Mouse (Mus musculus): ENCODE data around the gene Erh. TPM values are rescaled to one million over a fixed set of nuclear protein-coding genes. Genes with fewer than 3 reads are reported as not detected.

Erh gene
- polyA plus RNA-seq, 1 experiment from 2014 or later = 244 TPM

GRCm38 (mm10) chr12:80612113-80612791, 31.9 kb downstream of the Erh start:
- no peak for ATAC-seq (ENCODE audit: insufficient number of reproducible peaks, low FRiP score, low TSS enrichment, low read depth)
- H3K27me3 ChIP-seq = no peaks in the 10 kb centered on the region
- no peaks in the 10 kb centered on the region for H3K4me1 ChIP-seq
- no peak overlapping the region for H3K4me2 ChIP-seq (replicated peaks)
- H3K36me3 ChIP-seq = no peaks in the 10 kb centered on the region
- no peak overlapping the region for H3K4me3 ChIP-seq (replicated peaks)
- no peak overlapping the region for H3K9ac ChIP-seq
- 52% methylated on average over 9 of the region's 9 CpGs for WGBS
- no peaks in the 10 kb centered on the region for H3K9me3 ChIP-seq (replicated peaks)
- H3K27ac ChIP-seq (replicated peaks) = no peak overlapping the region

- H3K4me3 ChIP-seq (replicated peaks) = no peak overlapping the region
- no peak overlapping the region for H3K27ac ChIP-seq (replicated peaks)
- H3K9me3 ChIP-seq (replicated peaks) = no peaks in the 10 kb centered on the region
- no peaks in the 10 kb centered on the region for H3K4me1 ChIP-seq
- ATAC-seq (ENCODE audit: insufficient number of reproducible peaks, low FRiP score, low TSS enrichment, low read depth) = no peak
- H3K36me3 ChIP-seq = no peaks in the 10 kb centered on the region
- no peak overlapping the region for H3K4me2 ChIP-seq (replicated peaks)
- H3K27me3 ChIP-seq = no peaks in the 10 kb centered on the region
- 79% methylated on average over 3 of the region's 3 CpGs for WGBS
- no peak overlapping the region for H3K9ac ChIP-seq
Measured at GRCm38 (mm10) chr12:80609928-80610327, 34.2 kb downstream of the Erh start.

GRCm38 (mm10) chr12:80608576-80608975, 35.6 kb downstream of the Erh start:
- Histone ChIP-seq H3K9ac (no peak overlapping the region), H3K4me1 (peaks cover 6% of the 10 kb centered on the region), H3K27ac (replicated peaks) (no peak overlapping the region), H3K4me3 (replicated peaks) (no peak overlapping the region), H3K9me3 (replicated peaks) (no peaks in the 10 kb centered on the region), H3K27me3 (no peaks in the 10 kb centered on the region), H3K4me2 (replicated peaks) (no peak overlapping the region), H3K36me3 (no peaks in the 10 kb centered on the region)
- 68% methylated on average over 1 of the region's 1 CpGs for WGBS
- ATAC-seq (ENCODE audit: insufficient number of reproducible peaks, low FRiP score, low TSS enrichment, low read depth) = no peak

DNA sequence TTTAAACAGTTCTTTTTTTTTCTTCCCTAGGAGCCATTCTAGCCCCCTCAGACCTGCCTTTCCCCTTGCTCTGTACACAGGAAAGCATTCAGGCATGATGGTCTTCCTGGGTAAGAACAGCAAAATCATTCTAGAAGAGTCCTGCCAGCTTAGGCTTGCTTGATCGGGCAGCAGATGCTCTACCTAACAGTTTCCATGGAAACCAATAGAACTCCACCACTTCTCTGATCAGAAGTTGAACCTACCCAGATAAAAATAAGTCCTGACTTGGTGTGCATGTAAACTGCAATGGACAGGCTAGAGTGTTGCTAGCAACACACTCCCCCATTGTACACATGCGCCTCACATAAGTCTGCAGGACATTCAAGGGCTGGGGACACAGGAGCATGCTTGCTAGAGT, 39.9 kb downstream of the Erh start:
- Histone ChIP-seq H3K4me3 (replicated peaks) (no peak overlapping the region), H3K4me2 (replicated peaks) (no peak overlapping the region), H3K36me3 (no peaks in the 10 kb centered on the region), H3K4me1 (peaks cover 11% of the 10 kb centered on the region), H3K27me3 (no peaks in the 10 kb centered on the region), H3K9me3 (replicated peaks) (no peaks in the 10 kb centered on the region), H3K9ac (no peak overlapping the region), H3K27ac (replicated peaks) (no peak overlapping the region)
- ATAC-seq (ENCODE audit: insufficient number of reproducible peaks, low FRiP score, low TSS enrichment, low read depth) = no peak
- WGBS = 93% methylated on average over 2 of the region's 2 CpGs

DNA sequence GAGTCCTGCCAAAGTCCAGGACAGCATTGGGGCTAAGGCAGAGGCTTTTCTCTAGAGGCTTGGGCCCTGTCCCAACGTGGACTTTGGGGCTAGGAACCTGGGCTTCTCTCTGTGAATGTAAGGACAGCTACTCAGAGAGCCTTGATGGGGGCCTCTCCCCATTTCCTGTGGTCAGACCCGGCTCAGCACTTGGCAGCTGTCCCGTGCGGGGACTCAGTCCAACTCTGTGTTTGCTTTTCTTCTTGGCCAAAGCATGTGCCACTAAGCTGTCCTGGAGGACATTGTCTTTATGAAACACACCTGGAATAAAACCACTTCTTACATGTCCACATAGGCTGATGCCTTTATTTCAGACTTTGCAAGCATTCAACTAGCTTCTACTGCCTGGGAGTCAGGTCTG, 40.6 kb downstream of the Erh start:
- peaks cover 11% of the 10 kb centered on the region for H3K4me1 ChIP-seq
- ATAC-seq (ENCODE audit: insufficient number of reproducible peaks, low FRiP score, low TSS enrichment, low read depth) = no peak
- H3K9ac ChIP-seq = no peak overlapping the region
- no peak overlapping the region for H3K4me3 ChIP-seq (replicated peaks)
- no peaks in the 10 kb centered on the region for H3K9me3 ChIP-seq (replicated peaks)
- no peak overlapping the region for H3K4me2 ChIP-seq (replicated peaks)
- H3K27ac ChIP-seq (replicated peaks) = no peak overlapping the region; the same call in 1 of the 2 replicates
- WGBS = 56% methylated on average over 4 of the region's 4 CpGs
- H3K27me3 ChIP-seq = no peaks in the 10 kb centered on the region
- H3K36me3 ChIP-seq = no peaks in the 10 kb centered on the region

- no peak overlapping the region for H3K9ac ChIP-seq
- 94% methylated on average over 5 of the region's 5 CpGs for WGBS
- ATAC-seq (ENCODE audit: insufficient number of reproducible peaks, low FRiP score, low TSS enrichment, low read depth) = no peak
- H3K4me2 ChIP-seq (replicated peaks) = no peak overlapping the region
- H3K27ac ChIP-seq (replicated peaks) = no peak overlapping the region
- H3K4me1 ChIP-seq = peaks cover 11% of the 10 kb centered on the region
- no peaks in the 10 kb centered on the region for H3K9me3 ChIP-seq (replicated peaks)
- H3K27me3 ChIP-seq = no peaks in the 10 kb centered on the region
- no peaks in the 10 kb centered on the region for H3K36me3 ChIP-seq
- H3K4me3 ChIP-seq (replicated peaks) = no peak overlapping the region
Measured at GRCm38 (mm10) chr12:80602432-80602831, 41.7 kb downstream of the Erh start.

DNA sequence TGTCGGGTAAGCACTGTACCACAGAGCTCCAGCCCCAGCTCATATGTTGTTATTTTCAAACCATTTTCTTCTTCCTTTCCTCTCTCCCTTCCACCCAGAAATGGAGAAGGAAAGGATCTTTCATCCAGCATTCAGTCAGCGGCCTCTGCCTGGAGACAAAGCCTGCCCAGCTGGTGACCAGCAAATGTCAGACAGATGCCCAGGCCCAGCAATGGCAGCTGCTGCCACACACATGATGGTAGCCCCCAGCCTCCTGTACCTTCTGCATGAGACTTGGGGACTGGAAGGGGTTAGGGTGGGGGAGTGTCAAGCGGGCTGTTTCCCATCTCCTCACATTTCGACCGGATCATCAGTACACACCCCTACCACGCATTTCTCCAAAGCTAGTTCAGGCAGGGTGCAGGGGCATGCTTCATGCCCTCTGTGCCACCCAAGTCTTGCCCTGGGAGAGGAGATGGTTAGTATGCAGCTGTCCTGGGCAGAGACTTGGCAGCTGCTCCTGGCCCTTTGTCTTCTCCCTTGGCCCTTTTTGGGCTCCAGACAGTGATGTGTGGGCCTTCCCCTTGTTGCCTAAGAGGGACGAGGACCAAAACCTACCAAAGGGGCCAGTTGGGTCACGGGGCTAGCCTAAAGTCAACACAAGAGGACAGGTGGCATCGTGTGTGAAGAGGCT, 42.4 kb downstream of the Erh start:
- WGBS = 77% methylated on average over 9 of the region's 9 CpGs
- Histone ChIP-seq H3K4me3 (replicated peaks) (no peak overlapping the region), H3K36me3 (no peaks in the 10 kb centered on the region), H3K9me3 (replicated peaks) (no peaks in the 10 kb centered on the region), H3K4me2 (replicated peaks) (no peak overlapping the region), H3K27me3 (no peaks in the 10 kb centered on the region), H3K9ac (no peak overlapping the region), H3K27ac (replicated peaks) (no peak overlapping the region), H3K4me1 (peaks cover 11% of the 10 kb centered on the region)
- ATAC-seq (ENCODE audit: insufficient number of reproducible peaks, low FRiP score, low TSS enrichment, low read depth) = no peak

GRCm38 (mm10) chr12:80598756-80599155, 45.4 kb downstream of the Erh start:
- Histone ChIP-seq H3K4me2 (replicated peaks) (no peak overlapping the region), H3K27ac (replicated peaks) (no peak overlapping the region), H3K27me3 (no peaks in the 10 kb centered on the region), H3K9ac (no peak overlapping the region), H3K4me1 (peaks cover 7% of the 10 kb centered on the region), H3K4me3 (replicated peaks) (no peak overlapping the region), H3K36me3 (no peaks in the 10 kb centered on the region), H3K9me3 (replicated peaks) (no peaks in the 10 kb centered on the region)
- 58% methylated on average over 6 of the region's 6 CpGs for WGBS
- 0 out of 2 replicates have a peak, but pooled peaks have one; percentile 36 for ATAC-seq (ENCODE audit: insufficient number of reproducible peaks, low FRiP score, low TSS enrichment, low read depth)

GRCm38 (mm10) chr12:80598236-80598635, 45.9 kb downstream of the Erh start:
- 31% methylated on average over 7 of the region's 7 CpGs for WGBS
- no peak overlapping the region for H3K27ac ChIP-seq (replicated peaks)

GRCm38 (mm10) chr12:80595968-80596367, 48.2 kb downstream of the Erh start:
- Histone ChIP-seq H3K4me3 (replicated peaks) (no peak overlapping the region), H3K27me3 (no peaks in the 10 kb centered on the region), H3K9ac (no peak overlapping the region), H3K4me1 (no peaks in the 10 kb centered on the region), H3K36me3 (no peaks in the 10 kb centered on the region), H3K9me3 (replicated peaks) (no peaks in the 10 kb centered on the region), H3K27ac (replicated peaks) (no peak overlapping the region), H3K4me2 (replicated peaks) (no peak overlapping the region)
- no peak for ATAC-seq (ENCODE audit: insufficient number of reproducible peaks, low FRiP score, low TSS enrichment, low read depth)
- WGBS = 82% methylated on average over 4 of the region's 4 CpGs

More at GRCm38 (mm10) chr12:80598236-80598635, 45.9 kb downstream of the Erh start:
- H3K4me1 ChIP-seq = peaks cover 2% of the 10 kb centered on the region
- H3K36me3 ChIP-seq = no peaks in the 10 kb centered on the region
- H3K9ac ChIP-seq = no peak overlapping the region
- H3K9me3 ChIP-seq (replicated peaks) = no peaks in the 10 kb centered on the region
- H3K27me3 ChIP-seq = no peaks in the 10 kb centered on the region
- no peak overlapping the region for H3K4me2 ChIP-seq (replicated peaks)
- H3K4me3 ChIP-seq (replicated peaks) = no peak overlapping the region
- no peak for ATAC-seq (ENCODE audit: insufficient number of reproducible peaks, low FRiP score, low TSS enrichment, low read depth)

DNA sequence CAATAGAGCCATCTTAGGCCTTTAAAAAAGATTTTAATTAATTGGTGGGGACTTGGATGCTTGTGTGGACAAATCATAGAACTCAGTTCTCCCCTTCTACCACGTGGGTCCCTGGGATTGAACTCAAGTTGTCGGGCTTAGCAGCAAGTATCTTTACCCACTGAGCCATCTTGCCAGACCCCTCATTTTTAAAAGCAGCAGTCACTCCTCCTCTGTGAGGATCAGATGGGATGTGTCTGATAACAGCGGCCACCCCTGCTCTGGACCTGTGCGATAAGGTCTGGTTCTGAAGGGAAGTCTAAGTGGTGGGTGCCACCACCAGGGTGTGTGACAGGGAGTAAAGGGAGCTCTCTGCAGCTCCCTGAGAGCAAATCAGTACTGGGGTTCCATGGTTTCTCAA, 48.6 kb downstream of the Erh start:
- no peaks in the 10 kb centered on the region for H3K27me3 ChIP-seq
- H3K4me3 ChIP-seq (replicated peaks) = no peak overlapping the region
- H3K9me3 ChIP-seq (replicated peaks) = no peaks in the 10 kb centered on the region
- no peak overlapping the region for H3K27ac ChIP-seq (replicated peaks)
- no peak; the same call in 1 of the 2 replicates for ATAC-seq (ENCODE audit: insufficient number of reproducible peaks, low FRiP score, low TSS enrichment, low read depth)
- H3K4me2 ChIP-seq (replicated peaks) = no peak overlapping the region
- H3K9ac ChIP-seq = no peak overlapping the region
- no peaks in the 10 kb centered on the region for H3K36me3 ChIP-seq
- no peaks in the 10 kb centered on the region for H3K4me1 ChIP-seq
- WGBS = 92% methylated on average over 4 of the region's 4 CpGs

DNA sequence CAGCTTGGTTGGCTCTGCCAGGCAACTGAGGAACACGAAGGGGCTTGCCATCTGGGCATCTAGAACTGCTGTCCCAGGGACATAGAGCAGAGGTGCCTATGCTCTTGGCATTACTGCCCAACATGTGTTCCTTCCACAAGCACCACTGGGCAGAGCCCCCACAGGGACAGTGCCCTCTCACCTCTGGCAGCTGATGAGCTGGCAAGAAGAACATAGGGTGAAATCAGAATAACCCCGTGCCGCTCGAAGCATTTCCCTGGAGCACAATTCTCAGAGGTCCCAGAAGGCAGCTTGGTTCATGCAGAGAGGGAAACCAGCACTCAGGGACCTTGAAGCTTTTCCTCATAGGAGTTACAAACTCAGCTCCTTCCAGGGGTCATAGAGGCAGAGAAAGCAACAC, 49.4 kb downstream of the Erh start:
- Histone ChIP-seq H3K9ac (no peak overlapping the region), H3K36me3 (no peaks in the 10 kb centered on the region; the same call in 1 of the 2 replicates), H3K9me3 (replicated peaks) (no peaks in the 10 kb centered on the region), H3K4me2 (replicated peaks) (no peak overlapping the region), H3K27me3 (no peaks in the 10 kb centered on the region), H3K4me1 (no peaks in the 10 kb centered on the region), H3K4me3 (replicated peaks) (no peak overlapping the region), H3K27ac (replicated peaks) (no peak overlapping the region)
- no peak for ATAC-seq (ENCODE audit: insufficient number of reproducible peaks, low FRiP score, low TSS enrichment, low read depth)
- 88% methylated on average over 4 of the region's 4 CpGs for WGBS

Data from embryonic facial prominence, embryonic 15.5 days (tissue).